In genomic region chr7:36707681-36708350, GRCm38 (mm10) we compare ENCODE assay signal across 8 mouse cellular contexts. TPM values are rescaled to one million over a fixed set of nuclear protein-coding genes. Genes with fewer than 3 reads are reported as not detected.
A peak's percentile ranks its signal among the peaks of the same experiment; 100 is the strongest.
DNase-seq lines count a peak whose midpoint lies in the region; ATAC-seq and TF ChIP-seq lines count a peak whose summit lies in the region.

No protein-coding gene starts in this region.

- H3K4me1 ChIP-seq in kidney, postnatal 0 days (replicated peaks; ENCODE audit: insufficient read depth, low read length) = peaks cover 19% of the 10 kb centered on the region; the same call in 1 of the 2 replicates
- H3K4me1 ChIP-seq in forebrain, embryonic 15.5 days = peaks cover 70% of the 10 kb centered on the region
- H3K4me1 ChIP-seq in liver, postnatal 0 days (ENCODE audit: insufficient read depth) = no peaks in the 10 kb centered on the region
- peaks cover 69% of the 10 kb centered on the region for H3K4me1 ChIP-seq in neural tube, embryonic 15.5 days

- ATAC-seq in kidney, postnatal 0 days (replicated peaks; ENCODE audit: low FRiP score, low read depth) = peak; percentile 55; the same call in 1 of the 2 replicates
- ATAC-seq in forebrain, embryonic 15.5 days (replicated peaks) = peak; percentile 63; the same call in 1 of the 2 replicates
- ATAC-seq in liver, postnatal 0 days = no peak
- peak; percentile 82 for ATAC-seq in neural tube, embryonic 15.5 days (ENCODE audit: low FRiP score)
- ATAC-seq in activated CD4-positive, CD25-positive, alpha-beta regulatory T cell, adult 4 months = no peak

- no peak for TF ChIP-seq EP300 in liver, postnatal 0 days (IDR thresholded peaks at IDR 0.05; ENCODE audit: low read depth)

- no peak overlapping the region for H3K27ac ChIP-seq in kidney, postnatal 0 days
- peak overlapping the region; percentile 77 for H3K27ac ChIP-seq in forebrain, embryonic 15.5 days (replicated peaks)
- H3K27ac ChIP-seq in liver, postnatal 0 days (ENCODE audit: low read depth) = no peak overlapping the region
- peak overlapping the region; percentile 83 for H3K27ac ChIP-seq in neural tube, embryonic 15.5 days (replicated peaks)

- H3K36me3 ChIP-seq in kidney, postnatal 0 days (ENCODE audit: insufficient read depth, low read length) = no peaks in the 10 kb centered on the region
- no peaks in the 10 kb centered on the region for H3K36me3 ChIP-seq in forebrain, embryonic 15.5 days
- no peaks in the 10 kb centered on the region for H3K36me3 ChIP-seq in liver, postnatal 0 days (replicated peaks; ENCODE audit: insufficient read depth, low read length)
- no peaks in the 10 kb centered on the region for H3K36me3 ChIP-seq in neural tube, embryonic 15.5 days

- H3K9me3 ChIP-seq in kidney, postnatal 0 days (replicated peaks; ENCODE audit: low read length) = no peaks in the 10 kb centered on the region
- no peaks in the 10 kb centered on the region for H3K9me3 ChIP-seq in forebrain, embryonic 15.5 days
- H3K9me3 ChIP-seq in liver, postnatal 0 days (ENCODE audit: low read length) = no peaks in the 10 kb centered on the region
- no peaks in the 10 kb centered on the region for H3K9me3 ChIP-seq in neural tube, embryonic 15.5 days (replicated peaks)

- peak overlapping the region; percentile 48 for H3K4me2 ChIP-seq in kidney, postnatal 0 days (ENCODE audit: low read length)
- peak overlapping the region; percentile 39 for H3K4me2 ChIP-seq in forebrain, embryonic 15.5 days (replicated peaks)
- H3K4me2 ChIP-seq in liver, postnatal 0 days (ENCODE audit: low read depth, low read length) = peak overlapping the region; percentile 49; the same call in 1 of the 2 replicates
- peak overlapping the region; percentile 61 for H3K4me2 ChIP-seq in neural tube, embryonic 15.5 days

- H3K4me3 ChIP-seq in kidney, postnatal 0 days (replicated peaks; ENCODE audit: low read depth, low read length) = no peak overlapping the region
- peak overlapping the region; percentile 19 for H3K4me3 ChIP-seq in forebrain, embryonic 15.5 days
- H3K4me3 ChIP-seq in liver, postnatal 0 days (ENCODE audit: low read depth, low read length) = no peak overlapping the region
- peak overlapping the region; percentile 30 for H3K4me3 ChIP-seq in neural tube, embryonic 15.5 days (replicated peaks)

- WGBS in kidney, postnatal 0 days = 5% methylated on average over 17 of the region's 17 CpGs
- WGBS in forebrain, embryonic 15.5 days = 28% methylated on average over 17 of the region's 17 CpGs
- WGBS in liver, postnatal 0 days (ENCODE audit: insufficient replicate concordance) = 30% methylated on average over 16 of the region's 17 CpGs
- WGBS in neural tube, embryonic 15.5 days = 5% methylated on average over 17 of the region's 17 CpGs

- peak; percentile 53 for DNase-seq in kidney, postnatal 0 days (ENCODE audit: low spot score)
- no peak for DNase-seq in kidney, adult 8-10 months
- DNase-seq in liver, postnatal 0 days = no peak
- no peak for DNase-seq in T-cell, adult 2 months (ENCODE audit: low spot score)
- no peak for DNase-seq in adrenal gland, postnatal 4 days (ENCODE audit: low spot score in 2 of 2)

- H3K9ac ChIP-seq in kidney, postnatal 0 days (ENCODE audit: low read depth, low read length) = no peak overlapping the region
- H3K9ac ChIP-seq in forebrain, embryonic 15.5 days (replicated peaks) = peak overlapping the region; percentile 38; the same call in 1 of the 2 replicates
- H3K9ac ChIP-seq in liver, postnatal 0 days (replicated peaks) = no peak overlapping the region
- peak overlapping the region; percentile 43 for H3K9ac ChIP-seq in neural tube, embryonic 15.5 days (replicated peaks)

- TF ChIP-seq CTCF in kidney, postnatal 0 days (IDR thresholded peaks at IDR 0.05; ENCODE audit: low read depth) = no peak
- TF ChIP-seq CTCF in liver, postnatal 0 days (IDR thresholded peaks at IDR 0.05; ENCODE audit: low read depth) = no peak

- H3K27me3 ChIP-seq in kidney, postnatal 0 days (ENCODE audit: insufficient read depth, low read length) = no peaks in the 10 kb centered on the region
- H3K27me3 ChIP-seq in forebrain, embryonic 15.5 days = no peaks in the 10 kb centered on the region
- 0 out of 2 replicates have a peak, but pooled peaks cover 3% of the 10 kb centered on the region for H3K27me3 ChIP-seq in liver, postnatal 0 days (ENCODE audit: insufficient read depth, low read length)
- no peaks in the 10 kb centered on the region for H3K27me3 ChIP-seq in neural tube, embryonic 15.5 days (replicated peaks)

RNA-seq across cellular contexts. Expression of gene Tshz3, which starts 9.9 kb away (rescaled TPM):
- 4.5 and 5.3 TPM in 2 replicates for polyA plus RNA-seq in kidney, postnatal 0 days (2015; fragmentation: Nextera tagmentation; extraction: Ambion mirVana)
- polyA plus RNA-seq in forebrain, embryonic 15.5 days (2015; fragmentation: Nextera tagmentation; extraction: Ambion mirVana) = 20.0 and 20.8 TPM in 2 replicates
- 0.60 and 0.76 TPM in 2 replicates for polyA plus RNA-seq in liver, postnatal 0 days (2015; fragmentation: Nextera tagmentation; extraction: Ambion mirVana)
- polyA plus RNA-seq in neural tube, embryonic 15.5 days (2015; fragmentation: Nextera tagmentation; extraction: Ambion mirVana) = 56.8 and 62.7 TPM in 2 replicates
- under 1 TPM in 1 of 2 experiments, not detected in 1; 0.77 TPM for polyA plus RNA-seq in activated CD4-positive, CD25-positive, alpha-beta regulatory T cell, adult 4 months (2017; shearing (Covaris generic))
- 1 to 10 TPM; 8.0 to 9.0 TPM for total RNA-seq in adrenal gland, postnatal 4 days (2021)

Comparison
In these comparisons a context has a peak if more than half of its experiments do, and no peak if none do; other contexts are left out.
1. ATAC-seq: peak in kidney, postnatal 0 days (single experiment), forebrain, embryonic 15.5 days (single experiment) and neural tube, embryonic 15.5 days (single experiment); none in liver, postnatal 0 days (single experiment) and activated CD4-positive, CD25-positive, alpha-beta regulatory T cell, adult 4 months (single experiment).
2. H3K27ac ChIP-seq: peak in forebrain, embryonic 15.5 days (single experiment) and neural tube, embryonic 15.5 days (single experiment); none in kidney, postnatal 0 days (single experiment) and liver, postnatal 0 days (single experiment).
3. H3K4me3 ChIP-seq: peak in forebrain, embryonic 15.5 days (single experiment) and neural tube, embryonic 15.5 days (single experiment); none in kidney, postnatal 0 days (single experiment) and liver, postnatal 0 days (single experiment).
4. H3K9ac ChIP-seq: peak in forebrain, embryonic 15.5 days (single experiment) and neural tube, embryonic 15.5 days (single experiment); none in kidney, postnatal 0 days (single experiment) and liver, postnatal 0 days (single experiment).
5. Peak in every context shown above with its lines, with median percentiles within 50 percentile points of each other: H3K4me2 ChIP-seq.